Mouse (Mus musculus): ENCODE results near the gene Agap2. TPM values are rescaled to one million over a fixed set of nuclear protein-coding genes. Genes with fewer than 3 reads are reported as not detected.

Agap2 gene
- polyA plus RNA-seq, 1 experiment from 2014 or later, result 0.32 TPM

- no peak overlapping the region for H3K4me2 ChIP-seq (replicated peaks; ENCODE audit: low read depth, low read length)
- no peaks in the 10 kb centered on the region for H3K27me3 ChIP-seq (replicated peaks; ENCODE audit: insufficient read depth, low read length)
- TF ChIP-seq EP300 (IDR thresholded peaks at IDR 0.05) (no peak), CTCF (IDR thresholded peaks at IDR 0.05) (no peak)
- H3K9ac ChIP-seq (replicated peaks; ENCODE audit: low read depth), result no peak overlapping the region
- 64% methylated on average over 8 of the region's 8 CpGs for WGBS
- H3K36me3 ChIP-seq (ENCODE audit: insufficient read depth, low read length), result peaks cover 24% of the 10 kb centered on the region
- no peak overlapping the region for H3K27ac ChIP-seq (ENCODE audit: low read length)
- ATAC-seq, result no peak
- no peaks in the 10 kb centered on the region for H3K9me3 ChIP-seq (ENCODE audit: low read length)
- H3K4me1 ChIP-seq (ENCODE audit: insufficient read depth, low read depth, low read length), result no peaks in the 10 kb centered on the region
- no peak overlapping the region for H3K4me3 ChIP-seq (ENCODE audit: low read depth, low read length)
- no peak for DNase-seq (ENCODE audit: low spot score)
Observed at GRCm38 (mm10) chr10:127100414-127100813, 25.3 kb downstream of the Agap2 start.

- 78% methylated on average over 6 of the region's 6 CpGs for WGBS
- TF ChIP-seq CTCF (IDR thresholded peaks at IDR 0.05) (no peak), EP300 (IDR thresholded peaks at IDR 0.05) (no peak)
- Histone ChIP-seq H3K27ac (ENCODE audit: low read length) (no peak overlapping the region), H3K9me3 (ENCODE audit: low read length) (no peaks in the 10 kb centered on the region), H3K4me3 (ENCODE audit: low read depth, low read length) (no peak overlapping the region), H3K27me3 (replicated peaks; ENCODE audit: insufficient read depth, low read length) (no peaks in the 10 kb centered on the region), H3K4me2 (replicated peaks; ENCODE audit: low read depth, low read length) (no peak overlapping the region), H3K36me3 (ENCODE audit: insufficient read depth, low read length) (peaks cover 21% of the 10 kb centered on the region; the same call in 1 of the 2 replicates), H3K4me1 (ENCODE audit: insufficient read depth, low read depth, low read length) (no peaks in the 10 kb centered on the region), H3K9ac (replicated peaks; ENCODE audit: low read depth) (no peak overlapping the region)
- no peak for DNase-seq (ENCODE audit: low spot score)
- ATAC-seq, result no peak
Observed at GRCm38 (mm10) chr10:127101151-127101550, 26.1 kb downstream of the Agap2 start.

GRCm38 (mm10) chr10:127103631-127104030, 28.5 kb downstream of the Agap2 start:
- H3K4me2 ChIP-seq (replicated peaks; ENCODE audit: low read depth, low read length), result no peak overlapping the region
- no peaks in the 10 kb centered on the region for H3K4me1 ChIP-seq (ENCODE audit: insufficient read depth, low read depth, low read length)
- H3K27me3 ChIP-seq (replicated peaks; ENCODE audit: insufficient read depth, low read length), result no peaks in the 10 kb centered on the region
- H3K9me3 ChIP-seq (ENCODE audit: low read length), result no peaks in the 10 kb centered on the region
- H3K4me3 ChIP-seq (ENCODE audit: low read depth, low read length), result no peak overlapping the region
- 47% methylated on average over 7 of the region's 7 CpGs for WGBS
- DNase-seq (ENCODE audit: low spot score), result no peak
- no peak overlapping the region for H3K27ac ChIP-seq (ENCODE audit: low read length)
- TF ChIP-seq CTCF (IDR thresholded peaks at IDR 0.05) (no peak), EP300 (IDR thresholded peaks at IDR 0.05) (no peak)
- no peak for ATAC-seq
- no peak overlapping the region for H3K9ac ChIP-seq (replicated peaks; ENCODE audit: low read depth)
- H3K36me3 ChIP-seq (ENCODE audit: insufficient read depth, low read length), result peaks cover 11% of the 10 kb centered on the region; the same call in 1 of the 2 replicates

GRCm38 (mm10) chr10:127107563-127108261, 32.6 kb downstream of the Agap2 start:
- no peak for ATAC-seq
- no peak for DNase-seq (ENCODE audit: low spot score)
- H3K27ac ChIP-seq (ENCODE audit: low read length), result no peak overlapping the region
- H3K4me1 ChIP-seq (ENCODE audit: insufficient read depth, low read depth, low read length), result no peaks in the 10 kb centered on the region
- no peak overlapping the region for H3K9ac ChIP-seq (replicated peaks; ENCODE audit: low read depth)
- no peaks in the 10 kb centered on the region for H3K9me3 ChIP-seq (ENCODE audit: low read length)
- TF ChIP-seq CTCF (IDR thresholded peaks at IDR 0.05) (no peak), EP300 (IDR thresholded peaks at IDR 0.05) (no peak)
- no peak overlapping the region for H3K4me2 ChIP-seq (replicated peaks; ENCODE audit: low read depth, low read length)
- no peaks in the 10 kb centered on the region for H3K27me3 ChIP-seq (replicated peaks; ENCODE audit: insufficient read depth, low read length)
- no peak overlapping the region for H3K4me3 ChIP-seq (ENCODE audit: low read depth, low read length)
- 79% methylated on average over 16 of the region's 16 CpGs for WGBS
- H3K36me3 ChIP-seq (ENCODE audit: insufficient read depth, low read length), result peaks cover 8% of the 10 kb centered on the region; the same call in 1 of the 2 replicates

GRCm38 (mm10) chr10:127108262-127108583, 33.1 kb downstream of the Agap2 start:
- ATAC-seq (no peak), DNase-seq (ENCODE audit: low spot score) (no peak)
- Histone ChIP-seq H3K4me3 (ENCODE audit: low read depth, low read length) (no peak overlapping the region), H3K4me1 (ENCODE audit: insufficient read depth, low read depth, low read length) (no peaks in the 10 kb centered on the region), H3K27ac (ENCODE audit: low read length) (no peak overlapping the region), H3K9me3 (ENCODE audit: low read length) (no peaks in the 10 kb centered on the region), H3K4me2 (replicated peaks; ENCODE audit: low read depth, low read length) (no peak overlapping the region), H3K27me3 (replicated peaks; ENCODE audit: insufficient read depth, low read length) (no peaks in the 10 kb centered on the region), H3K36me3 (ENCODE audit: insufficient read depth, low read length) (peaks cover 10% of the 10 kb centered on the region; the same call in 1 of the 2 replicates), H3K9ac (replicated peaks; ENCODE audit: low read depth) (no peak overlapping the region)
- TF ChIP-seq EP300 (IDR thresholded peaks at IDR 0.05) (no peak), CTCF (IDR thresholded peaks at IDR 0.05) (no peak)
- 67% methylated on average over 3 of the region's 3 CpGs for WGBS

GRCm38 (mm10) chr10:127111001-127111887, 36.2 kb downstream of the Agap2 start:
- Histone ChIP-seq H3K27ac (ENCODE audit: low read length) (no peak overlapping the region), H3K4me1 (ENCODE audit: insufficient read depth, low read depth, low read length) (no peaks in the 10 kb centered on the region), H3K9ac (replicated peaks; ENCODE audit: low read depth) (no peak overlapping the region), H3K9me3 (ENCODE audit: low read length) (no peaks in the 10 kb centered on the region), H3K27me3 (replicated peaks; ENCODE audit: insufficient read depth, low read length) (no peaks in the 10 kb centered on the region), H3K4me3 (ENCODE audit: low read depth, low read length) (no peak overlapping the region), H3K4me2 (replicated peaks; ENCODE audit: low read depth, low read length) (no peak overlapping the region), H3K36me3 (ENCODE audit: insufficient read depth, low read length) (peaks cover 6% of the 10 kb centered on the region; the same call in 1 of the 2 replicates)
- no peak for ATAC-seq
- 85% methylated on average over 15 of the region's 15 CpGs for WGBS
- DNase-seq (ENCODE audit: low spot score), result no peak
- TF ChIP-seq CTCF (IDR thresholded peaks at IDR 0.05), result peak; percentile 34
- TF ChIP-seq EP300 (IDR thresholded peaks at IDR 0.05), result no peak

All from lung, postnatal 0 days (tissue).